Comparison of ENCODE assay signal across 8 mouse cellular contexts in the genomic region with DNA sequence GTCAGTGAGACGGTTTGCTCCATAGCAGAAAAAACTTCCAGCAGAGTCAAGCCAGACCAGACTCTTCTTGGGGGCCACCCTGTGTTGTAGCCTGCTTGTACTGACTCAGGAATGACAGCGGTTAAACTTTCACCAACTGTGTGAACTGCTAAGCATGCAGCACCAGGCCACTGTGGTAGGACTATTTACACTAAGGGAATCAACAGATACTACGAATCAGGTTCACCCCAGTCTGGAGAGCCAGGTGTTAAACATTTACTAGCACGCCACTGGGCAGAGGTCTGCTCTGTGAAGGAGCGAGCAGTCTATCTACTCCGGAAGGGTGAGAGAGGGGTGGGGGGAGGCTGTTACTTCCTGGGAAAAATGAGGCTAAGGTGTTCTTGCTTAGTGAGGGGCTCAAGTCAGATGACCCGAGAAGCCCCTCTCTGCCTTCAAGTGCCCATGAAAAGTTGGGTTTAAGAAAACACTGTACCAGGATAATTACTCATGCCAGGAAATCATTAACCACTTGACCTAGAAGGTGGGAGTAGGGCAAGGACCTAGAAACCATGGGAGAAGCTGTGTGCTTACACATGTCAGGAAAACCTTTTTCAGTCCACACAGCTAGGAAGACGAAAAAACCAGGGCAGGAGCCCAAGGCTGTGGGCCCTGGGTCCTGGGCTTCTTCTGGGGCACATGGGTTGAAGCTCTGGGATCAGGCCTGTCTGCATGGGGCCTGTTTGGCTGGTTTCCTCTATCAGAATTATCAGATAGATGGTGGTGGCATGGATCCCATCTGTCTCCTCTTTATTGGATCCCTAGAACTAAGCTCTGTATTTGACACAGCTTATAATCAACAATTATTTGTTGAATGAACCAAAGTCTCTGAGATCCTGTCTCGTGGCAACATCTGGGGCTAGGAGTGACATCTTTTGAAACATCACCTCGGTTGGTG. TPM values are rescaled to one million over a fixed set of nuclear protein-coding genes. Genes with fewer than 3 reads are reported as not detected.
DNase-seq lines count a peak whose midpoint lies in the region; ATAC-seq lines count a peak whose summit lies in the region.

No protein-coding gene starts in this region.

- H3K4me1 ChIP-seq in heart, embryonic 13.5 days, result peaks cover 74% of the 10 kb centered on the region
- H3K4me1 ChIP-seq in kidney, embryonic 14.5 days (ENCODE audit: control insufficient read depth, insufficient read depth, low read length), result peaks cover 52% of the 10 kb centered on the region
- peaks cover 27% of the 10 kb centered on the region for H3K4me1 ChIP-seq in liver, embryonic 11.5 days (replicated peaks; ENCODE audit: control insufficient read depth, insufficient read depth, low read length)
- peaks cover 7% of the 10 kb centered on the region for H3K4me1 ChIP-seq in forebrain, embryonic 14.5 days (ENCODE audit: control insufficient read depth, insufficient read depth, low read length)

- peak overlapping the region; percentile 30; the same call in 1 of the 2 replicates for H3K4me2 ChIP-seq in heart, embryonic 13.5 days
- H3K4me2 ChIP-seq in kidney, embryonic 14.5 days (replicated peaks; ENCODE audit: low read depth, low read length), result no peak overlapping the region; the same call in 1 of the 2 replicates
- H3K4me2 ChIP-seq in liver, embryonic 11.5 days, result peak overlapping the region; percentile 49
- H3K4me2 ChIP-seq in forebrain, embryonic 14.5 days (ENCODE audit: low read length), result no peak overlapping the region

- no peaks in the 10 kb centered on the region for H3K36me3 ChIP-seq in heart, embryonic 13.5 days
- no peaks in the 10 kb centered on the region for H3K36me3 ChIP-seq in kidney, embryonic 14.5 days (ENCODE audit: control insufficient read depth, insufficient read depth, low read length)
- H3K36me3 ChIP-seq in liver, embryonic 11.5 days (ENCODE audit: control insufficient read depth, insufficient read depth, low read length), result no peaks in the 10 kb centered on the region
- H3K36me3 ChIP-seq in forebrain, embryonic 14.5 days (ENCODE audit: control insufficient read depth, insufficient read depth, low read length), result no peaks in the 10 kb centered on the region

- no peak for ATAC-seq in heart, embryonic 13.5 days (ENCODE audit: extremely low read depth, insufficient number of reproducible peaks, low FRiP score, low TSS enrichment)
- peak; percentile 85 for ATAC-seq in kidney, embryonic 14.5 days (ENCODE audit: low FRiP score, low TSS enrichment)
- peak; percentile 59 for ATAC-seq in liver, embryonic 11.5 days (replicated peaks; ENCODE audit: low FRiP score)
- no peak for ATAC-seq in forebrain, embryonic 14.5 days

- peak overlapping the region; percentile 86 for H3K27ac ChIP-seq in heart, embryonic 13.5 days (replicated peaks)
- peak overlapping the region; percentile 84; the same call in 1 of the 2 replicates for H3K27ac ChIP-seq in kidney, embryonic 14.5 days (ENCODE audit: low read depth, low read length)
- peak overlapping the region; percentile 63 for H3K27ac ChIP-seq in liver, embryonic 11.5 days (ENCODE audit: low read depth, low read length)
- H3K27ac ChIP-seq in forebrain, embryonic 14.5 days (ENCODE audit: low read depth, low read length), result no peak overlapping the region

- no peaks in the 10 kb centered on the region for H3K27me3 ChIP-seq in heart, embryonic 13.5 days (replicated peaks)
- no peaks in the 10 kb centered on the region for H3K27me3 ChIP-seq in kidney, embryonic 14.5 days (ENCODE audit: control insufficient read depth, insufficient read depth, low read length)
- 0 out of 2 replicates have a peak, but pooled peaks cover 3% of the 10 kb centered on the region for H3K27me3 ChIP-seq in liver, embryonic 11.5 days (replicated peaks; ENCODE audit: control insufficient read depth, insufficient read depth, low read length)
- no peaks in the 10 kb centered on the region for H3K27me3 ChIP-seq in forebrain, embryonic 14.5 days (replicated peaks; ENCODE audit: control insufficient read depth, insufficient read depth, low read length)

- 30% methylated on average over 10 of the region's 10 CpGs for WGBS in heart, embryonic 13.5 days
- 30% methylated on average over 10 of the region's 10 CpGs for WGBS in kidney, embryonic 14.5 days
- WGBS in liver, embryonic 11.5 days, result 36% methylated on average over 10 of the region's 10 CpGs
- 86% methylated on average over 10 of the region's 10 CpGs for WGBS in forebrain, embryonic 14.5 days

- no peak overlapping the region for H3K4me3 ChIP-seq in heart, embryonic 13.5 days
- no peak overlapping the region for H3K4me3 ChIP-seq in kidney, embryonic 14.5 days (ENCODE audit: low read length)
- H3K4me3 ChIP-seq in liver, embryonic 11.5 days (ENCODE audit: low read depth, low read length), result no peak overlapping the region
- H3K4me3 ChIP-seq in forebrain, embryonic 14.5 days (ENCODE audit: low read depth, low read length), result no peak overlapping the region

- no peaks in the 10 kb centered on the region for H3K9me3 ChIP-seq in heart, embryonic 13.5 days
- H3K9me3 ChIP-seq in kidney, embryonic 14.5 days (ENCODE audit: control insufficient read depth, low read length), result no peaks in the 10 kb centered on the region
- H3K9me3 ChIP-seq in liver, embryonic 11.5 days (ENCODE audit: control insufficient read depth, low read length), result no peaks in the 10 kb centered on the region
- no peaks in the 10 kb centered on the region for H3K9me3 ChIP-seq in forebrain, embryonic 14.5 days (replicated peaks; ENCODE audit: control insufficient read depth, low read length)

- H3K9ac ChIP-seq in heart, embryonic 13.5 days, result peak overlapping the region; percentile 48
- H3K9ac ChIP-seq in kidney, embryonic 14.5 days (ENCODE audit: low read depth, low read length), result no peak overlapping the region
- no peak overlapping the region for H3K9ac ChIP-seq in liver, embryonic 11.5 days (ENCODE audit: low read depth, low read length)
- no peak overlapping the region for H3K9ac ChIP-seq in forebrain, embryonic 14.5 days (ENCODE audit: low read length)

- DNase-seq in cerebellum, adult 9-11 months, result peak; percentile 9
- no peak for DNase-seq in cerebellum, postnatal 36 days
- DNase-seq in liver, embryonic 11.5 days (ENCODE audit: low spot score), result no peak
- DNase-seq in natural killer cell, adult 2 months (ENCODE audit: low spot score in 2 of 2), result no peak
- no peak for DNase-seq in forebrain, embryonic 14.5 days (ENCODE audit: low spot score)
- no peak for DNase-seq in thymus, postnatal 0 days (ENCODE audit: low spot score)

RNA-seq across cellular contexts. Expression of a gene that starts 7.0 kb away (rescaled TPM):
- polyA plus RNA-seq in heart, embryonic 13.5 days (2015; fragmentation: Nextera tagmentation; extraction: Ambion mirVana), result 25.1 and 25.7 TPM in 2 replicates
- polyA plus RNA-seq in kidney, embryonic 14.5 days (2014; fragmentation: Nextera tagmentation; extraction: Ambion mirVana), result 43.3 and 57.3 TPM in 2 replicates
- polyA plus RNA-seq in liver, embryonic 11.5 days (2014; fragmentation: Nextera tagmentation; extraction: Ambion mirVana), result 27.5 and 31.0 TPM in 2 replicates
- polyA plus RNA-seq in forebrain, embryonic 14.5 days (2014; fragmentation: Nextera tagmentation; extraction: Ambion mirVana), result 37.0 and 43.8 TPM in 2 replicates
- 19.9 and 26.4 TPM in 2 replicates for polyA plus RNA-seq in thymus, postnatal 0 days (2015; fragmentation: Nextera tagmentation; extraction: Ambion mirVana)

Comparison
In these comparisons a context has a peak if more than half of its experiments do, and no peak if none do; other contexts are left out.
1. ATAC-seq: peak in kidney, embryonic 14.5 days (single experiment) and liver, embryonic 11.5 days (single experiment); none in heart, embryonic 13.5 days (single experiment) and forebrain, embryonic 14.5 days (single experiment).
2. H3K4me2 ChIP-seq: peak in heart, embryonic 13.5 days (single experiment) and liver, embryonic 11.5 days (single experiment); none in kidney, embryonic 14.5 days (single experiment) and forebrain, embryonic 14.5 days (single experiment).